Mouse (Mus musculus): Measurements from ENCODE around the gene Olfr474. TPM values are rescaled to one million over a fixed set of nuclear protein-coding genes. Genes with fewer than 3 reads are reported as not detected.
"Not testable (repeated sequence)": the region's sequence is repeated elsewhere in the genome, so short reads cannot be mapped to it uniquely, and the experiment has no call there.

Gene Olfr474
- total RNA-seq (2022) = not detected

GRCm38 (mm10) chr7:107954343-107954742, at the start of gene Olfr474:
Gene Olfr474 (plus strand): TSS chr7:107954643.
- DNase-seq (ENCODE audit: low spot score in 2 of 2) = no peak

- DNase-seq (ENCODE audit: low spot score in 2 of 2) = no peak
Observed at GRCm38 (mm10) chr7:107930146-107930545, 24.3 kb upstream of the Olfr474 start, which contains the start of gene Olfr473. Gene Olfr473 (plus strand): TSS chr7:107930446.

- not testable (repeated sequence) for DNase-seq (ENCODE audit: low spot score in 2 of 2)
Observed at GRCm38 (mm10) chr7:107952539-107952938, 1.9 kb upstream of the Olfr474 start.

DNA sequence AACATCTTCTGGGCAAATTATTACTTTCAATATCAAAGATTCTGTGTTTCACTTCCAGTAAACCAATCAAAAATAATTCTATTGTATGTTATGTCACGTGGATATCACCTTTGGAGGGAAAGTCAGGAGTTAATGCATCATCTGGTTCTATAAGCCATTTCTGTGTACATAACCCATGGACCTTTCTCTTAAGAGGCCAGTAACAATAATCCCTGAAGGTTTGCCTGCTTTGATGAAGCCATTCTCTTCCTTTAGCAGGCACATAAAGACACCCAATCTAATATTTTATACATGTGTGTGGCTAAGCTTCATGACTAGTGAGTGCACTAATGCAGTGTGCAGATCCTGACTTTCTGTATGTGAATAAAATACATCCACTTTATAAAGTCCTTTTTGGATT, 10.1 kb downstream of the Olfr474 start, which contains the start of gene Olfr476:
Gene Olfr476, plus strand, starts transcription at position 301 of the 400 bp plus-strand sequence.
- no peak for DNase-seq (ENCODE audit: low spot score in 2 of 2)

GRCm38 (mm10) chr7:107986393-107986792, 31.9 kb downstream of the Olfr474 start, which contains the start of gene Olfr477:
Gene Olfr477 (plus strand): TSS chr7:107986693.
- no peak for DNase-seq (ENCODE audit: low spot score in 2 of 2)

Other genes starting within 250 kb of the Olfr474 start
- under 1 TPM; 0.11 to 0.63 (median 0.40) TPM for gene Cyb5r2, start 196.6 kb upstream of the Olfr474 start, total RNA-seq (2022)
- gene Ovch2, start 153.4 kb upstream of the Olfr474 start, total RNA-seq (2022) = not detected
- not detected for gene Olfr467, start 142.4 kb upstream of the Olfr474 start, total RNA-seq (2022)
- not detected for gene Olfr469, start 129.1 kb upstream of the Olfr474 start, total RNA-seq (2022)
- not detected for gene Olfr470, start 107.2 kb upstream of the Olfr474 start, total RNA-seq (2022)
- under 1 TPM in 1 of 4 experiments, not detected in 3; 0.07 TPM for gene Olfr472, start 56.7 kb upstream of the Olfr474 start, total RNA-seq (2022)
- gene Olfr473, start 24.2 kb upstream of the Olfr474 start, total RNA-seq (2022) = not detected
- gene Olfr476, start 10.2 kb downstream of the Olfr474 start, total RNA-seq (2022) = not detected
- not detected for gene Olfr477, start 32.0 kb downstream of the Olfr474 start, total RNA-seq (2022)
- gene Olfr478, start 79.3 kb downstream of the Olfr474 start, total RNA-seq (2022) = not detected
- not detected for gene Olfr479, start 96.0 kb downstream of the Olfr474 start, total RNA-seq (2022)
- gene Olfr480, start 112.7 kb downstream of the Olfr474 start, total RNA-seq (2022) = not detected
- not detected for gene Olfr481, start 125.2 kb downstream of the Olfr474 start, total RNA-seq (2022)
- gene Olfr482, start 142.9 kb downstream of the Olfr474 start, total RNA-seq (2022) = 1 to 10 TPM; 1.7 to 2.6 (median 2.5) TPM
- not detected for gene Olfr483, start 146.2 kb downstream of the Olfr474 start, total RNA-seq (2022)
- gene Olfr484, start 172.8 kb downstream of the Olfr474 start, total RNA-seq (2022) = not detected
- gene Olfr485, start 205.2 kb downstream of the Olfr474 start, total RNA-seq (2022) = not detected
- not detected for gene Olfr486, start 218.1 kb downstream of the Olfr474 start, total RNA-seq (2022)

Measured in left cerebral cortex, adult 8-10 months (tissue).